Mouse (Mus musculus) CH12.LX (cell line): Measurements from ENCODE around the gene Trat1. TPM values are rescaled to one million over a fixed set of nuclear protein-coding genes. Genes with fewer than 3 reads are reported as not detected.

Experiments used
- DNase-seq: peaks from one replicate; pipeline ENCODE4 v3.0.0-alpha.2; 2013; ENCODE audit errors: extremely low read depth
- H3K27ac ChIP-seq: 2 replicates; pipeline ENCODE4 v1.5.1; 2012; ENCODE audit warnings: low read depth, mild to moderate bottlenecking, control low read depth, moderate library complexity; ENCODE audit not compliant: insufficient read depth
- H3K27me3 ChIP-seq: replicated peaks from 2 replicates; pipeline ENCODE3; 2012; ENCODE audit warnings: inconsistent platforms
- H3K36me3 ChIP-seq, 2 experiments: replicated peaks in 1 of 2; 2 replicates each; pipeline versions ENCODE3 to v1.6.1; 2012; ENCODE audit warnings: inconsistent platforms in 1 of 2, low read length in 1 of 2, mild to moderate bottlenecking in 1 of 2, mixed read lengths in 1 of 2, moderate library complexity in 1 of 2; ENCODE audit not compliant: control insufficient read depth in 1 of 2, insufficient read depth in 1 of 2
- H3K4me1 ChIP-seq, 2 experiments: 2 replicates each; pipeline ENCODE4 v1.6.1; 2012; ENCODE audit warnings: inconsistent platforms in 1 of 2, moderate library complexity in 1 of 2; ENCODE audit not compliant: insufficient read depth in 2 of 2, control insufficient read depth in 1 of 2
- H3K4me2 ChIP-seq: 2 replicates; pipeline ENCODE4 v1.6.1; 2012; ENCODE audit warnings: low read depth, mild to moderate bottlenecking, control low read depth; ENCODE audit not compliant: poor library complexity, insufficient read depth, severe bottlenecking
- H3K4me3 ChIP-seq, 3 experiments: fragments of 150-350 bp in 1 of 3; sonication (generic) in 1 of 3; replicated peaks in 1 of 3; 2 replicates each; pipeline versions ENCODE3 to v1.5.1; 2011 to 2012; ENCODE audit warnings: low read depth in 2 of 3, low read length in 2 of 3, mild to moderate bottlenecking in 2 of 3, moderate library complexity in 2 of 3, control low read depth in 1 of 3, improper control_type of control experiment in 1 of 3, inconsistent platforms in 1 of 3, mixed read lengths in 1 of 3; ENCODE audit not compliant: poor library complexity in 1 of 3
- H3K79me2 ChIP-seq: replicated peaks from 2 replicates; pipeline ENCODE4 v1.6.1; 2012; ENCODE audit warnings: mild to moderate bottlenecking, moderate library complexity; ENCODE audit not compliant: control insufficient read depth, poor library complexity, insufficient read depth, severe bottlenecking; ENCODE audit errors: extremely low read depth
- H3K9ac ChIP-seq: 2 replicates; pipeline ENCODE4 v1.6.1; 2012; ENCODE audit warnings: low read depth, mild to moderate bottlenecking, control low read depth, moderate library complexity; ENCODE audit not compliant: insufficient read depth
- H3K9me3 ChIP-seq: replicated peaks from 2 replicates; pipeline ENCODE3; 2012; ENCODE audit warnings: low read length, inconsistent platforms, mixed read lengths
- BHLHE40 ChIP-seq: IDR thresholded peaks from 2 replicates; pipeline ENCODE4 v1.6.1; 2011; ENCODE audit warnings: mild to moderate bottlenecking, low read depth, low read length, improper control_type of control experiment
- CHD2 ChIP-seq: IDR thresholded peaks from 2 replicates; pipeline ENCODE4 v1.6.1; 2011; ENCODE audit warnings: low read length, improper control_type of control experiment
- CTCF ChIP-seq, 2 experiments: IDR thresholded peaks in 1 of 2; conservative IDR thresholded peaks in 1 of 2; 2 replicates each; pipeline ENCODE4 v1.5.1; 2011 to 2012; ENCODE audit warnings: low read depth in 2 of 2, low read length in 2 of 2, improper control_type of control experiment in 1 of 2, inconsistent platforms in 1 of 2, mild to moderate bottlenecking in 1 of 2, moderate library complexity in 1 of 2
- E2F4 ChIP-seq: IDR thresholded peaks from 2 replicates; pipeline ENCODE4 v1.6.1; 2011; ENCODE audit warnings: low read depth, low read length, improper control_type of control experiment; ENCODE audit not compliant: insufficient replicate concordance
- HCFC1 ChIP-seq: IDR thresholded peaks from 2 replicates; pipeline ENCODE4 v1.6.1; 2012; ENCODE audit warnings: low read depth, mild to moderate bottlenecking, inconsistent platforms, low read length, improper control_type of control experiment
- MAFK ChIP-seq: IDR thresholded peaks from 2 replicates; pipeline ENCODE4 v1.6.1; 2011; ENCODE audit warnings: low read length, improper control_type of control experiment; ENCODE audit not compliant: insufficient replicate concordance
- MEF2A ChIP-seq: IDR thresholded peaks from 2 replicates; pipeline ENCODE4 v1.6.1; 2014; ENCODE audit warnings: low read depth, mild to moderate bottlenecking, inconsistent platforms, low read length, improper control_type of control experiment, borderline replicate concordance
- MXI1 ChIP-seq: IDR thresholded peaks from 2 replicates; pipeline ENCODE4 v1.6.1; 2011; ENCODE audit warnings: mild to moderate bottlenecking, low read depth, low read length, improper control_type of control experiment
- PAX5 ChIP-seq: IDR thresholded peaks from 2 replicates; pipeline ENCODE4 v1.6.1; 2012; ENCODE audit warnings: low read length, inconsistent platforms, mixed read lengths
- USF2 ChIP-seq: conservative IDR thresholded peaks from 2 replicates; pipeline ENCODE4 v1.6.1; 2011; ENCODE audit warnings: low read depth, low read length, improper control_type of control experiment
- dilution Hi-C: fragments of 300-500 bp; cut with MboI; formaldehyde crosslinking; loops from 2 replicates; pipeline ENCODE4 v1.14.3; 2020; ENCODE audit warnings: low sequenced_read_pairs; ENCODE audit not compliant: extremely low pct_unique_long_range_greater_than_20kb, extremely low pct_ligation_motif_present
- in situ Hi-C: fragments of 300-500 bp; cut with MboI; formaldehyde crosslinking; loops from 3 replicates; pipeline ENCODE4 v1.14.3; 2019; ENCODE audit warnings: low sequenced_read_pairs, low pct_ligation_motif_present, low pct_unique_long_range_greater_than_20kb, mixed read lengths
- polyA plus RNA-seq: library from polyadenylated mRNA; unstranded; fragments of >175 nt; gene quantifications from 2 replicates; pipeline ENCODE4 v1.2.1, GENCODE M21; 2012; ENCODE audit warnings: low read depth; ENCODE audit not compliant: insufficient read length
- total RNA-seq, 2 experiments: library from RNA; depleted of rRNA; stranded (reverse); fragments of 300-350 nt in 1 of 2; fragments of >200 nt in 1 of 2; gene quantifications; 2 replicates each; pipeline ENCODE4 v1.2.3; 2012 to 2014

The Trat1 gene
- total and polyA plus RNA-seq, 3 experiments, result not detected

- Histone ChIP-seq H3K79me2 (no peaks in the 10 kb centered on the region), H3K27me3 (no peaks in the 10 kb centered on the region), H3K27ac (no peak overlapping the region), H3K4me2 (no peak overlapping the region), H3K36me3 (no peaks in the 10 kb centered on the region)
- TF ChIP-seq MAFK, result no peak
- TF ChIP-seq USF2, result no peak
- TF ChIP-seq MEF2A, result no peak
- TF ChIP-seq E2F4, result no peak
- no peak for TF ChIP-seq MXI1
- no peak for TF ChIP-seq CHD2
- no peak for TF ChIP-seq BHLHE40
- TF ChIP-seq PAX5, result no peak
- TF ChIP-seq, all 38 proteins: peak for 0
- dilution Hi-C loops, result no loop called here
- DNase-seq, result no peak
- in situ Hi-C loops, result no loop called here
- H3K4me1 ChIP-seq, result peaks cover 0 to 3% of the 10 kb centered on the region in 2 experiments; a peak in 2 of 4 replicates
- H3K9me3 ChIP-seq, result peaks cover 17% of the 10 kb centered on the region
- no peak overlapping the region for H3K9ac ChIP-seq
- no peak overlapping the region for H3K4me3 ChIP-seq
These were observed 33.6 kb upstream of the Trat1 start for GRCm38 (mm10) chr16:48805412-48805811.

GRCm38 (mm10) chr16:48800906-48801305 is 29.1 kb upstream of the Trat1 start:
- TF ChIP-seq HCFC1 (no peak), MEF2A (no peak)
- Histone ChIP-seq H3K9me3 (peaks cover 17% of the 10 kb centered on the region), H3K4me3 (no peak overlapping the region), H3K27me3 (no peaks in the 10 kb centered on the region), H3K9ac (no peak overlapping the region), H3K27ac (no peak overlapping the region; the same call in 1 of the 2 replicates), H3K4me2 (no peak overlapping the region), H3K36me3 (no peaks in the 10 kb centered on the region), H3K4me1 (peaks cover 12 to 15% of the 10 kb centered on the region in 2 experiments; a peak in 3 of 4 replicates), H3K79me2 (no peaks in the 10 kb centered on the region)
- DNase-seq, result no peak
- dilution Hi-C loops (no loop called here), in situ Hi-C loops (no loop called here)

- Histone ChIP-seq H3K4me3 (no peak overlapping the region), H3K9ac (no peak overlapping the region), H3K79me2 (no peaks in the 10 kb centered on the region), H3K27me3 (no peaks in the 10 kb centered on the region), H3K36me3 (no peaks in the 10 kb centered on the region), H3K4me1 (peaks cover 12 to 15% of the 10 kb centered on the region in 2 experiments; a peak in 3 of 4 replicates), H3K9me3 (peaks cover 26% of the 10 kb centered on the region), H3K4me2 (no peak overlapping the region), H3K27ac (no peak overlapping the region)
- DNase-seq, result no peak
- dilution Hi-C loops, result no loop called here
- no peak for TF ChIP-seq HCFC1
- TF ChIP-seq USF2, result no peak
- TF ChIP-seq CTCF (conservative IDR thresholded peaks at IDR 0.05 in 1 of 2, IDR thresholded peaks at IDR 0.05 in 1 of 2; ENCODE audit: low read depth in 2 of 2, low read length in 2 of 2), result no peak
- in situ Hi-C loops, result no loop called here
These were observed 27.6 kb upstream of the Trat1 start for GRCm38 (mm10) chr16:48799470-48799869.
